Mouse (Mus musculus) spleen, adult 2 months (tissue): Measurements from ENCODE around the gene Sh3bgrl. TPM values are rescaled to one million over a fixed set of nuclear protein-coding genes. Genes with fewer than 3 reads are reported as not detected.

Source experiments
- DNase-seq, 2 experiments: peaks; one replicate each; pipeline versions ENCODE4 v3.0.0 to v3.0.0-alpha.2; 2012 to 2021; ENCODE audit warnings: low spot score in 2 of 2, low read depth in 1 of 2
- H3K27ac ChIP-seq: fragments of 200-500 bp; 2 replicates; pipeline ENCODE4 v1.5.1; 2012; ENCODE audit warnings: low read length, inconsistent platforms; ENCODE audit not compliant: insufficient read depth
- H3K27me3 ChIP-seq: fragments of 200-500 bp; 2 replicates; pipeline ENCODE4 v1.6.1; 2012; ENCODE audit warnings: mild to moderate bottlenecking, moderate library complexity, low read length, inconsistent platforms; ENCODE audit not compliant: control insufficient read depth, insufficient read depth
- H3K36me3 ChIP-seq: fragments of 200-500 bp; 2 replicates; pipeline ENCODE4 v1.6.1; 2012; ENCODE audit warnings: mild to moderate bottlenecking, low read length, inconsistent platforms; ENCODE audit not compliant: control insufficient read depth, insufficient read depth
- H3K4me1 ChIP-seq: fragments of 200-500 bp; 2 replicates; pipeline ENCODE4 v1.6.1; 2011; ENCODE audit warnings: inconsistent platforms; ENCODE audit not compliant: control insufficient read depth, insufficient read depth, insufficient read length
- H3K4me3 ChIP-seq: fragments of 200-500 bp; 2 replicates; pipeline ENCODE4 v1.5.1; 2011; ENCODE audit warnings: mild to moderate bottlenecking, inconsistent platforms; ENCODE audit not compliant: insufficient read depth, insufficient read length; ENCODE audit errors: extremely low read depth
- CTCF ChIP-seq: fragments of 200-500 bp; IDR thresholded peaks from 2 replicates; pipeline ENCODE4 v1.5.1; 2011; ENCODE audit warnings: mild to moderate bottlenecking, inconsistent platforms; ENCODE audit not compliant: insufficient read depth, insufficient read length, insufficient replicate concordance; ENCODE audit errors: extremely low read depth
- POLR2A ChIP-seq: fragments of 200-500 bp; IDR thresholded peaks from 2 replicates; pipeline ENCODE4 v1.6.1; 2011; ENCODE audit warnings: low read depth, low read length, inconsistent platforms
- WGBS: fragments of 180-500 bp; shearing (Covaris S2); methylation state at CpG from one replicate; pipeline ENCODE4 v1.1.7; 2018; 5-methylcytosine and 5-hydroxymethylcytosine counted together
- polyA plus RNA-seq: library from polyadenylated mRNA; depleted of rRNA; stranded (reverse); fragments of >200 nt; gene quantifications from 2 replicates; pipeline ENCODE4 v1.2.3, GENCODE M21; 2012; rRNA removed

The Sh3bgrl gene
- polyA plus RNA-seq, 1 experiment, result 4.1 TPM

DNA sequence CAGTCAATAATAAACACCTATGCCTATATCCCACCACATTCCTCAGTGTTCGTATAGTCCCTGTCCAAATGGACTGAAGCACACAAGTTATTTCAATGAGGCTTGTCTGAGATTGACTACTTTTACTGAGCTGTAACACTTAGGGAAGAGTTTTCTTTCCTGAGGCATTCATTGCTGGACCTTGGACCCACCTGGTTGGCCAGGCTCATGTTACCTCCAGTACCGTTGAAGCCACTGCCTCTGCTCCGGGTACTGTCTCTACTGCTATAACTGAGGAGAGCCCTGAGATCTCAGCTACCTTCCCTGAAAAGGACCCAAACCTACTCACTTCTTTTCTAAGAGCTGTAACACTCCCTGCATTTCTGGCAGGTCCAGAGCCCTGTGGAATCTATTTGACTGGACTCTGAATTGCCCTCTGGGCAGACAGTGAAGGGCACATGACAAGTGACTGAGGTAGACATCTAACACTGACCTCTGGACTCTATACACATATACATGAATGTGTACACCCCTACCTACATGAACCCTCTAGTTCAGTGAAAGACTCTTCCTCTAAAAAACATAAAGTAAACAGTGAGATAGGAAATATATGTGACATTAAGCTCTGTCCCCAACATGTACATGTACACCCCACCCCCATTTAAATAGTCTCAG is 140.3 kb downstream of the Sh3bgrl start:
- 94% methylated on average over 3 of the region's 3 CpGs for WGBS
- no peak for DNase-seq
- Histone ChIP-seq H3K4me1 (no peaks in the 10 kb centered on the region), H3K36me3 (no peaks in the 10 kb centered on the region), H3K27ac (no peak overlapping the region), H3K4me3 (no peak overlapping the region), H3K27me3 (no peaks in the 10 kb centered on the region)
- no peak for TF ChIP-seq POLR2A
- no peak for TF ChIP-seq CTCF

DNA sequence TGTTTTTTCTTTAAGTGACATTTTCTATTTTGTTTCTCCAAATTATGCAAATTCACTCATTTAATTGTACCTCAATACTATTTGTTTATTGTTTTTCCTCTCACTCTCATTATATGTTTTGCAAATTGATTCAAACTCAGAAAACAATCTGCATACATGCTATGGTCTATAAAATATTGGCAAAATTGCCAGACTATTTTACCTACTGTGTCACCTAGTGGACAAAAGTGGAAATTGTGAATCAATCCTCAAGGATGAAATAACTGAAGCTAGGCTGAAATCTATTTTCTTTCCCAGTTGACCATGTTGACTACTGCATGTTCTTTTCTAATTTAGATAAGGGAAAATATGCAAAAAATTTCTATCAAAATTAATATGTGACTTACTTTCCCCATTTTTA is 143.0 kb downstream of the Sh3bgrl start:
- no peak for DNase-seq
- Histone ChIP-seq H3K4me1 (no peaks in the 10 kb centered on the region), H3K27me3 (no peaks in the 10 kb centered on the region), H3K27ac (no peak overlapping the region), H3K4me3 (no peak overlapping the region), H3K36me3 (no peaks in the 10 kb centered on the region)
- TF ChIP-seq POLR2A, result no peak
- TF ChIP-seq CTCF, result no peak

Other genes with a start within 250 kb of the Sh3bgrl start
- 0.04 and 0.13 TPM in 2 replicates for gene Hmgn5, start 82.0 kb upstream of the Sh3bgrl start, polyA plus RNA-seq
- 0.41 and 0.49 TPM in 2 replicates for gene Gm6377, start 101.4 kb downstream of the Sh3bgrl start, polyA plus RNA-seq